Mouse (Mus musculus) liver, embryonic 14.5 days (tissue): ENCODE data around the gene Sgk1. TPM values are rescaled to one million over a fixed set of nuclear protein-coding genes. Genes with fewer than 3 reads are reported as not detected.

Source experiments
- ATAC-seq: fragments of 200-750 bp; cut with Nextera tagmentation; 2 replicates; pipeline ENCODE4 v1.8.0; 2017; ENCODE audit warnings: moderate number of reproducible peaks, mild to moderate bottlenecking, moderate library complexity; ENCODE audit not compliant: insufficient read depth
- DNase-seq, 3 experiments: peaks; one replicate each; pipeline ENCODE4 v3.0.0-alpha.2; 2012 to 2013; ENCODE audit warnings: low read depth in 3 of 3, low spot score in 3 of 3
- H3K27ac ChIP-seq: fragments of 300-500 bp; sonication (generic); 2 replicates; pipeline ENCODE4 v1.5.1; 2014; ENCODE audit warnings: moderate library complexity, mild to moderate bottlenecking, control low read depth, inconsistent platforms
- H3K27me3 ChIP-seq: fragments of 300-500 bp; sonication (generic); 2 replicates; pipeline ENCODE4 v1.6.1; 2014; ENCODE audit warnings: mild to moderate bottlenecking, low read length, moderate library complexity; ENCODE audit not compliant: control insufficient read depth, insufficient read depth
- H3K36me3 ChIP-seq: fragments of 300-500 bp; sonication (generic); replicated peaks from 2 replicates; pipeline ENCODE4 v1.6.1; 2014; ENCODE audit warnings: low read depth; ENCODE audit not compliant: control insufficient read depth, insufficient read depth
- H3K4me1 ChIP-seq, 2 experiments: fragments of 200-500 bp in 1 of 2; fragments of 300-500 bp in 1 of 2; sonication (generic) in 1 of 2; replicated peaks; 2 replicates each; pipeline ENCODE4 v1.6.1; 2012 to 2014; ENCODE audit warnings: antibody characterized with exemption in 1 of 2, inconsistent platforms in 1 of 2, low read length in 1 of 2; ENCODE audit not compliant: control insufficient read depth in 2 of 2, insufficient read depth in 2 of 2
- H3K4me2 ChIP-seq: fragments of 300-500 bp; sonication (generic); 2 replicates; pipeline ENCODE4 v1.6.1; 2014; ENCODE audit warnings: low read depth, mild to moderate bottlenecking, control low read depth, moderate library complexity
- H3K4me3 ChIP-seq, 2 experiments: fragments of 200-500 bp in 1 of 2; fragments of 300-500 bp in 1 of 2; sonication (generic) in 1 of 2; 2 replicates each; pipeline ENCODE4 v1.5.1; 2012 to 2014; ENCODE audit warnings: low read depth in 2 of 2, low read length in 2 of 2, mild to moderate bottlenecking in 2 of 2, control low read depth in 1 of 2, inconsistent platforms in 1 of 2, moderate library complexity in 1 of 2; ENCODE audit not compliant: insufficient read depth in 1 of 2
- H3K9ac ChIP-seq: fragments of 300-500 bp; sonication (generic); replicated peaks from 2 replicates; pipeline ENCODE4 v1.6.1; 2014; ENCODE audit warnings: mild to moderate bottlenecking, control low read depth, moderate library complexity
- H3K9me3 ChIP-seq: fragments of 300-500 bp; sonication (generic); 2 replicates; pipeline ENCODE4 v1.6.1; 2016; ENCODE audit warnings: low read length, mixed read lengths; ENCODE audit not compliant: control insufficient read depth
- CTCF ChIP-seq: IDR thresholded peaks from 2 replicates; pipeline ENCODE4 v1.5.1; 2016; ENCODE audit warnings: antibody characterized with exemption, low read depth, control low read depth
- EP300 ChIP-seq: IDR thresholded peaks from 2 replicates; pipeline ENCODE4 v1.6.1; 2016; ENCODE audit warnings: antibody characterized with exemption, low read depth
- WGBS: fragments of 180-500 bp; shearing (Covaris S2); extraction: QIAGEN DNeasy Blood & Tissue Kit; methylation state at CpG from one replicate; pipeline ENCODE4 v1.1.7; 2014; ENCODE audit not compliant: insufficient replicate concordance; 5-methylcytosine and 5-hydroxymethylcytosine counted together
- polyA plus RNA-seq, 2 experiments: library from polyadenylated mRNA; depleted of rRNA in 1 of 2; stranded (reverse) in 1 of 2; unstranded in 1 of 2; fragments of >200 nt; fragmentation: Nextera tagmentation in 1 of 2; extraction: Ambion mirVana in 1 of 2; gene quantifications; 2 replicates each; pipeline versions ENCODE4 v1.2.1 to v1.2.3; 2012 to 2014

The Sgk1 gene
- polyA plus RNA-seq, 2 experiments = 5.3 to 10.3 TPM

- H3K9ac ChIP-seq = no peak overlapping the region
- H3K36me3 ChIP-seq = no peaks in the 10 kb centered on the region
- ATAC-seq (no peak), DNase-seq (no peak)
- peaks cover 33% of the 10 kb centered on the region for H3K27me3 ChIP-seq
- WGBS = 7% methylated on average over 17 of the region's 17 CpGs
- no peaks in the 10 kb centered on the region; a peak in 1 of 4 replicates for H3K4me1 ChIP-seq
- peak overlapping the region; percentile 33 for H3K4me2 ChIP-seq
- H3K27ac ChIP-seq = no peak overlapping the region
- TF ChIP-seq EP300 (no peak), CTCF (peak; percentile 59)
- no peaks in the 10 kb centered on the region for H3K9me3 ChIP-seq
- no peak overlapping the region; a peak in 1 of 4 replicates for H3K4me3 ChIP-seq
Observed at GRCm38 (mm10) chr10:21991351-21991840, 109.4 kb downstream of the Sgk1 start.

- TF ChIP-seq EP300 (no peak), CTCF (no peak)
- no peak overlapping the region; the same call in 1 of the 2 replicates for H3K9ac ChIP-seq
- ATAC-seq = no peak
Observed at GRCm38 (mm10) chr10:21991986-21992833, 110.2 kb downstream of the Sgk1 start.

GRCm38 (mm10) chr10:21992834-21993514, 111.0 kb downstream of the Sgk1 start:
- H3K4me2 ChIP-seq = peak overlapping the region; percentile 80
- TF ChIP-seq CTCF (peak; percentile 71), EP300 (no peak)
- ATAC-seq = no peak
- peak overlapping the region; percentile 18; the same call in 1 of the 2 replicates for H3K9ac ChIP-seq
- no peak for DNase-seq
- peaks cover 33% of the 10 kb centered on the region for H3K27me3 ChIP-seq
- no peaks in the 10 kb centered on the region for H3K9me3 ChIP-seq
- WGBS = under 1% methylated on average over 30 of the region's 30 CpGs
- H3K4me1 ChIP-seq = no peaks in the 10 kb centered on the region; a peak in 1 of 4 replicates
- H3K36me3 ChIP-seq = no peaks in the 10 kb centered on the region
- H3K4me3 ChIP-seq = peak overlapping the region; percentile 14 to 64
- H3K27ac ChIP-seq = no peak overlapping the region

More at GRCm38 (mm10) chr10:21991986-21992833, 110.2 kb downstream of the Sgk1 start:
- H3K9me3 ChIP-seq = no peaks in the 10 kb centered on the region
- H3K4me3 ChIP-seq = peak overlapping the region; percentile 14 to 64
- no peak for DNase-seq
- H3K27me3 ChIP-seq = peaks cover 33% of the 10 kb centered on the region
- peak overlapping the region; percentile 80 for H3K4me2 ChIP-seq
- 13% methylated on average over 17 of the region's 17 CpGs for WGBS
- no peaks in the 10 kb centered on the region; a peak in 1 of 4 replicates for H3K4me1 ChIP-seq
- H3K27ac ChIP-seq = no peak overlapping the region
- no peaks in the 10 kb centered on the region for H3K36me3 ChIP-seq

GRCm38 (mm10) chr10:21993515-21994373, 111.8 kb downstream of the Sgk1 start:
- H3K9ac ChIP-seq = peak overlapping the region; percentile 49
- no peaks in the 10 kb centered on the region; a peak in 1 of 4 replicates for H3K4me1 ChIP-seq
- peak overlapping the region; percentile 64 to 67 for H3K4me3 ChIP-seq
- no peaks in the 10 kb centered on the region for H3K36me3 ChIP-seq
- no peak for TF ChIP-seq EP300
- TF ChIP-seq CTCF = no peak
- H3K4me2 ChIP-seq = peak overlapping the region; percentile 80
- ATAC-seq (peak; percentile 62), DNase-seq (no peak)
- peak overlapping the region; percentile 38; the same call in 1 of the 2 replicates for H3K27ac ChIP-seq
- peaks cover 33% of the 10 kb centered on the region for H3K27me3 ChIP-seq
- no peaks in the 10 kb centered on the region for H3K9me3 ChIP-seq
- under 1% methylated on average over 54 of the region's 60 CpGs for WGBS
